Mouse (Mus musculus): Measurements from ENCODE around the gene Npy.

Gene Npy

GRCm38 (mm10) chr6:49821961-49822870, at the start of gene Npy:
Gene Npy, plus strand, starts transcription at chr6:49822710.
- DNase-seq (ENCODE audit: low spot score), result no peak

- DNase-seq (ENCODE audit: low spot score), result no peak
Measured at GRCm38 (mm10) chr6:49775006-49775405, 47.5 kb upstream of the Npy start.

- no peak for DNase-seq (ENCODE audit: low spot score)
Measured at GRCm38 (mm10) chr6:49778109-49778508, 44.4 kb upstream of the Npy start.

- DNase-seq (ENCODE audit: low spot score), result no peak
Measured at GRCm38 (mm10) chr6:49778729-49779128, 43.8 kb upstream of the Npy start.

GRCm38 (mm10) chr6:49779606-49780005, 42.9 kb upstream of the Npy start:
- DNase-seq (ENCODE audit: low spot score), result no peak

GRCm38 (mm10) chr6:49780846-49781400, 41.6 kb upstream of the Npy start:
- no peak for DNase-seq (ENCODE audit: low spot score)

- no peak for DNase-seq (ENCODE audit: low spot score)
Measured at GRCm38 (mm10) chr6:49781852-49782251, 40.7 kb upstream of the Npy start.

GRCm38 (mm10) chr6:49782679-49783078, 39.8 kb upstream of the Npy start:
- no peak for DNase-seq (ENCODE audit: low spot score)

- DNase-seq (ENCODE audit: low spot score), result no peak
Measured at GRCm38 (mm10) chr6:49792524-49792923, 30.0 kb upstream of the Npy start.

GRCm38 (mm10) chr6:49804105-49804504, 18.4 kb upstream of the Npy start:
- no peak for DNase-seq (ENCODE audit: low spot score)

GRCm38 (mm10) chr6:49808076-49808475, 14.4 kb upstream of the Npy start:
- no peak for DNase-seq (ENCODE audit: low spot score)

GRCm38 (mm10) chr6:49817183-49817582, 5.3 kb upstream of the Npy start:
- DNase-seq (ENCODE audit: low spot score), result no peak

- no peak for DNase-seq (ENCODE audit: low spot score)
Measured at GRCm38 (mm10) chr6:49817625-49818024, 4.9 kb upstream of the Npy start.

- no peak for DNase-seq (ENCODE audit: low spot score)
Measured at GRCm38 (mm10) chr6:49822871-49823230, 341 bp downstream of the Npy start.

- no peak for DNase-seq (ENCODE audit: low spot score)
Measured at GRCm38 (mm10) chr6:49823371-49823770, 861 bp downstream of the Npy start.

- DNase-seq (ENCODE audit: low spot score), result no peak
Measured at GRCm38 (mm10) chr6:49823821-49824220, 1.3 kb downstream of the Npy start.

- DNase-seq (ENCODE audit: low spot score), result no peak
Measured at GRCm38 (mm10) chr6:49831579-49831978, 9.1 kb downstream of the Npy start.

- no peak for DNase-seq (ENCODE audit: low spot score)
Measured at GRCm38 (mm10) chr6:49856830-49857229, 34.3 kb downstream of the Npy start.

- DNase-seq (ENCODE audit: low spot score), result no peak
Measured at GRCm38 (mm10) chr6:49867571-49867970, 45.1 kb downstream of the Npy start.

- DNase-seq (ENCODE audit: low spot score), result no peak
Measured at GRCm38 (mm10) chr6:49871071-49871470, 48.6 kb downstream of the Npy start.

- no peak for DNase-seq (ENCODE audit: low spot score)
Measured at GRCm38 (mm10) chr6:49873556-49873955, 51.0 kb downstream of the Npy start.

GRCm38 (mm10) chr6:49875160-49875559, 52.6 kb downstream of the Npy start:
- DNase-seq (ENCODE audit: low spot score), result no peak

GRCm38 (mm10) chr6:49875791-49876190, 53.3 kb downstream of the Npy start:
- no peak for DNase-seq (ENCODE audit: low spot score)

Data from spleen, adult 12 weeks (tissue).